Mouse (Mus musculus) urinary bladder, postnatal 36 days (tissue): ENCODE data around the gene Srp72.
"Not testable (repeated sequence)": the region's sequence is repeated elsewhere in the genome, so short reads cannot be mapped to it uniquely, and the experiment has no call there.

Experiments
- DNase-seq, 2 experiments: peaks; one replicate each; pipeline ENCODE4 v3.0.0; 2022; ENCODE audit warnings: low spot score in 2 of 2, mixed read lengths in 1 of 2

Srp72 gene

GRCm38 (mm10) chr5:76962545-76962944, 11.9 kb upstream of the Srp72 start:
- DNase-seq: no peak

- no peak for DNase-seq
Observed at GRCm38 (mm10) chr5:76964651-76965050, 9.8 kb upstream of the Srp72 start.

GRCm38 (mm10) chr5:76969250-76969649, 5.2 kb upstream of the Srp72 start:
- DNase-seq: no peak

- DNase-seq: not testable (repeated sequence)
Observed at GRCm38 (mm10) chr5:76971115-76971514, 3.4 kb upstream of the Srp72 start.

GRCm38 (mm10) chr5:76973488-76973887, 995 bp upstream of the Srp72 start:
- DNase-seq: no peak

- no peak for DNase-seq
Observed at GRCm38 (mm10) chr5:76974207-76974553, 303 bp upstream of the Srp72 start.

- no peak for DNase-seq
Observed at GRCm38 (mm10) chr5:76975736-76976135, 1.3 kb downstream of the Srp72 start.

GRCm38 (mm10) chr5:76984015-76984414, 9.5 kb downstream of the Srp72 start:
- DNase-seq: no peak

GRCm38 (mm10) chr5:76990789-76991188, 16.3 kb downstream of the Srp72 start:
- no peak for DNase-seq

GRCm38 (mm10) chr5:76993174-76993814, 18.8 kb downstream of the Srp72 start:
- no peak for DNase-seq

GRCm38 (mm10) chr5:76998416-76998815, 23.9 kb downstream of the Srp72 start:
- no peak for DNase-seq

GRCm38 (mm10) chr5:77001192-77001591, 26.7 kb downstream of the Srp72 start:
- DNase-seq: no peak

GRCm38 (mm10) chr5:77004051-77004821, 29.8 kb downstream of the Srp72 start, which contains the start of gene Arl9:
Gene Arl9 (plus strand): TSS chr5:77004055.
- DNase-seq: no peak

GRCm38 (mm10) chr5:77010352-77010751, 35.9 kb downstream of the Srp72 start:
- DNase-seq: no peak

- DNase-seq: no peak
Observed at GRCm38 (mm10) chr5:77011082-77011481, 36.6 kb downstream of the Srp72 start.

GRCm38 (mm10) chr5:77013171-77013570, 38.7 kb downstream of the Srp72 start:
- DNase-seq: no peak

- peak; percentile 60 to 80 for DNase-seq
Observed at GRCm38 (mm10) chr5:77015544-77016482, 41.3 kb downstream of the Srp72 start, which contains the start of gene Thegl. Gene Thegl (plus strand): TSS chr5:77016023.

GRCm38 (mm10) chr5:77028034-77028433, 53.6 kb downstream of the Srp72 start:
- no peak for DNase-seq

GRCm38 (mm10) chr5:77029735-77030134, 55.3 kb downstream of the Srp72 start:
- peak; percentile 10 to 39 for DNase-seq

GRCm38 (mm10) chr5:77035101-77035500, 60.6 kb downstream of the Srp72 start:
- not testable (repeated sequence) for DNase-seq

GRCm38 (mm10) chr5:77038451-77038850, 64.0 kb downstream of the Srp72 start:
- DNase-seq: no peak

GRCm38 (mm10) chr5:77039391-77039790, 64.9 kb downstream of the Srp72 start:
- no peak for DNase-seq
